Mouse (Mus musculus): Measurements from ENCODE around the gene Cpm.
"Not testable (repeated sequence)": the region's sequence is repeated elsewhere in the genome, so short reads cannot be mapped to it uniquely, and the experiment has no call there.

- TF ChIP-seq CTCF (IDR thresholded peaks at IDR 0.05; ENCODE audit: low read depth, low read length); EP300 (IDR thresholded peaks at IDR 0.05; ENCODE audit: insufficient read depth, low read depth, low read length): not testable (repeated sequence)
Observed at GRCm38 (mm10) chr10:117733626-117734025, 104.3 kb downstream of the Cpm start.

Data from ES-Bruce4 (cell line).